Mouse (Mus musculus): ENCODE measurements around the gene Rassf5. TPM values are rescaled to one million over a fixed set of nuclear protein-coding genes. Genes with fewer than 3 reads are reported as not detected.

Rassf5 gene
- polyA plus RNA-seq, 1 experiment from 2014 or later, result 7.1 TPM

GRCm38 (mm10) chr1:131142472-131142871 lies 102.6 kb downstream of the Rassf5 start:
- no peak overlapping the region for H3K4me2 ChIP-seq (ENCODE audit: low read depth, low read length)
- H3K4me3 ChIP-seq (replicated peaks; ENCODE audit: low read length), result no peak overlapping the region
- no peak overlapping the region for H3K9ac ChIP-seq (ENCODE audit: low read length)
- no peak for ATAC-seq (ENCODE audit: insufficient read depth, low FRiP score)
- H3K36me3 ChIP-seq (ENCODE audit: control insufficient read depth, insufficient read depth, low read length), result no peaks in the 10 kb centered on the region
- H3K9me3 ChIP-seq (replicated peaks; ENCODE audit: control insufficient read depth, low read length), result no peaks in the 10 kb centered on the region
- H3K27me3 ChIP-seq (ENCODE audit: control insufficient read depth, insufficient read depth, low read length), result no peaks in the 10 kb centered on the region
- WGBS, result 81% methylated on average over 1 of the region's 1 CpGs
- H3K27ac ChIP-seq (ENCODE audit: low read length), result no peak overlapping the region
- 0 out of 2 replicates have a peak, but pooled peaks cover 5% of the 10 kb centered on the region for H3K4me1 ChIP-seq (ENCODE audit: control insufficient read depth, insufficient read depth, low read length)

GRCm38 (mm10) chr1:131141449-131141848 lies 103.6 kb downstream of the Rassf5 start:
- no peaks in the 10 kb centered on the region for H3K36me3 ChIP-seq (ENCODE audit: control insufficient read depth, insufficient read depth, low read length)
- no peak overlapping the region for H3K27ac ChIP-seq (ENCODE audit: low read length)
- H3K27me3 ChIP-seq (ENCODE audit: control insufficient read depth, insufficient read depth, low read length), result no peaks in the 10 kb centered on the region
- 0 out of 2 replicates have a peak, but pooled peaks cover 5% of the 10 kb centered on the region for H3K4me1 ChIP-seq (ENCODE audit: control insufficient read depth, insufficient read depth, low read length)
- no peak overlapping the region for H3K9ac ChIP-seq (ENCODE audit: low read length)
- no peaks in the 10 kb centered on the region for H3K9me3 ChIP-seq (replicated peaks; ENCODE audit: control insufficient read depth, low read length)
- 41% methylated on average over 2 of the region's 2 CpGs for WGBS
- H3K4me2 ChIP-seq (ENCODE audit: low read depth, low read length), result no peak overlapping the region
- H3K4me3 ChIP-seq (replicated peaks; ENCODE audit: low read length), result no peak overlapping the region
- no peak for ATAC-seq (ENCODE audit: insufficient read depth, low FRiP score)

- H3K4me3 ChIP-seq (replicated peaks; ENCODE audit: low read length), result peak overlapping the region; percentile 86
- H3K9me3 ChIP-seq (replicated peaks; ENCODE audit: control insufficient read depth, low read length), result no peaks in the 10 kb centered on the region
- peak overlapping the region; percentile 97 for H3K27ac ChIP-seq (ENCODE audit: low read length)
- WGBS, result 62% methylated on average over 11 of the region's 11 CpGs
- no peaks in the 10 kb centered on the region for H3K27me3 ChIP-seq (ENCODE audit: control insufficient read depth, insufficient read depth, low read length)
- no peak for ATAC-seq (ENCODE audit: insufficient read depth, low FRiP score)
- H3K9ac ChIP-seq (ENCODE audit: low read length), result peak overlapping the region; percentile 75
- peak overlapping the region; percentile 96 for H3K4me2 ChIP-seq (ENCODE audit: low read depth, low read length)
- H3K4me1 ChIP-seq (ENCODE audit: control insufficient read depth, insufficient read depth, low read length), result 0 out of 2 replicates have a peak, but pooled peaks cover 5% of the 10 kb centered on the region
- no peaks in the 10 kb centered on the region for H3K36me3 ChIP-seq (ENCODE audit: control insufficient read depth, insufficient read depth, low read length)
Measured at GRCm38 (mm10) chr1:131139102-131140095, 105.7 kb downstream of the Rassf5 start.

GRCm38 (mm10) chr1:131138191-131139016 lies 106.7 kb downstream of the Rassf5 start, which contains the start of gene Dyrk3:
Gene Dyrk3, minus strand, starts transcription at chr1:131138340.
- peak within 1 kb of the TSS; percentile 77 for H3K9ac ChIP-seq (ENCODE audit: low read length)
- ATAC-seq (ENCODE audit: insufficient read depth, low FRiP score), result peak; percentile 97
- H3K27me3 ChIP-seq (ENCODE audit: control insufficient read depth, insufficient read depth, low read length), result no peaks in the 10 kb centered on the region
- H3K27ac ChIP-seq (ENCODE audit: low read length), result peak within 1 kb of the TSS; percentile 97
- no peaks in the 10 kb centered on the region for H3K9me3 ChIP-seq (replicated peaks; ENCODE audit: control insufficient read depth, low read length)
- H3K4me3 ChIP-seq (replicated peaks; ENCODE audit: low read length), result peak within 1 kb of the TSS; percentile 86
- 0 out of 2 replicates have a peak, but pooled peaks cover 5% of the 10 kb centered on the region for H3K4me1 ChIP-seq (ENCODE audit: control insufficient read depth, insufficient read depth, low read length)
- WGBS, result 2% methylated on average over 49 of the region's 49 CpGs
- H3K36me3 ChIP-seq (ENCODE audit: control insufficient read depth, insufficient read depth, low read length), result no peaks in the 10 kb centered on the region
- H3K4me2 ChIP-seq (ENCODE audit: low read depth, low read length), result peak within 1 kb of the TSS; percentile 96

GRCm38 (mm10) chr1:131137717-131138118 lies 107.3 kb downstream of the Rassf5 start:
- Histone ChIP-seq H3K4me1 (ENCODE audit: control insufficient read depth, insufficient read depth, low read length) (0 out of 2 replicates have a peak, but pooled peaks cover 5% of the 10 kb centered on the region), H3K27ac (ENCODE audit: low read length) (no peak overlapping the region), H3K4me3 (replicated peaks; ENCODE audit: low read length) (peak overlapping the region; percentile 86), H3K4me2 (ENCODE audit: low read depth, low read length) (peak overlapping the region; percentile 96), H3K9me3 (replicated peaks; ENCODE audit: control insufficient read depth, low read length) (no peaks in the 10 kb centered on the region), H3K27me3 (ENCODE audit: control insufficient read depth, insufficient read depth, low read length) (no peaks in the 10 kb centered on the region), H3K9ac (ENCODE audit: low read length) (peak overlapping the region; percentile 77), H3K36me3 (ENCODE audit: control insufficient read depth, insufficient read depth, low read length) (no peaks in the 10 kb centered on the region)
- WGBS, result under 1% methylated on average over 34 of the region's 36 CpGs
- peak; percentile 61 for ATAC-seq (ENCODE audit: insufficient read depth, low FRiP score)

- 22% methylated on average over 5 of the region's 5 CpGs for WGBS
- peak overlapping the region; percentile 23 for H3K4me2 ChIP-seq (ENCODE audit: low read depth, low read length)
- 0 out of 2 replicates have a peak, but pooled peaks cover 5% of the 10 kb centered on the region for H3K4me1 ChIP-seq (ENCODE audit: control insufficient read depth, insufficient read depth, low read length)
- peak overlapping the region; percentile 86; the same call in 1 of the 2 replicates for H3K4me3 ChIP-seq (replicated peaks; ENCODE audit: low read length)
- H3K9ac ChIP-seq (ENCODE audit: low read length), result no peak overlapping the region
- no peaks in the 10 kb centered on the region for H3K36me3 ChIP-seq (ENCODE audit: control insufficient read depth, insufficient read depth, low read length)
- no peak for ATAC-seq (ENCODE audit: insufficient read depth, low FRiP score)
- no peaks in the 10 kb centered on the region for H3K27me3 ChIP-seq (ENCODE audit: control insufficient read depth, insufficient read depth, low read length)
- no peaks in the 10 kb centered on the region for H3K9me3 ChIP-seq (replicated peaks; ENCODE audit: control insufficient read depth, low read length)
- no peak overlapping the region for H3K27ac ChIP-seq (ENCODE audit: low read length)
Measured at GRCm38 (mm10) chr1:131137111-131137510, 107.9 kb downstream of the Rassf5 start.

GRCm38 (mm10) chr1:131135960-131136629 lies 109.0 kb downstream of the Rassf5 start:
- H3K9me3 ChIP-seq (replicated peaks; ENCODE audit: control insufficient read depth, low read length), result no peaks in the 10 kb centered on the region
- no peak overlapping the region for H3K4me2 ChIP-seq (ENCODE audit: low read depth, low read length)
- H3K36me3 ChIP-seq (ENCODE audit: control insufficient read depth, insufficient read depth, low read length), result no peaks in the 10 kb centered on the region
- H3K4me1 ChIP-seq (ENCODE audit: control insufficient read depth, insufficient read depth, low read length), result 0 out of 2 replicates have a peak, but pooled peaks cover 5% of the 10 kb centered on the region
- H3K9ac ChIP-seq (ENCODE audit: low read length), result 0 out of 2 replicates have a peak overlapping the region, but pooled peaks have one; percentile 5
- WGBS, result 66% methylated on average over 10 of the region's 10 CpGs
- ATAC-seq (ENCODE audit: insufficient read depth, low FRiP score), result no peak
- no peak overlapping the region for H3K27ac ChIP-seq (ENCODE audit: low read length)
- H3K4me3 ChIP-seq (replicated peaks; ENCODE audit: low read length), result no peak overlapping the region
- no peaks in the 10 kb centered on the region for H3K27me3 ChIP-seq (ENCODE audit: control insufficient read depth, insufficient read depth, low read length)

GRCm38 (mm10) chr1:131134942-131135522 lies 110.0 kb downstream of the Rassf5 start:
- ATAC-seq (ENCODE audit: insufficient read depth, low FRiP score), result no peak
- Histone ChIP-seq H3K27me3 (ENCODE audit: control insufficient read depth, insufficient read depth, low read length) (no peaks in the 10 kb centered on the region), H3K9ac (ENCODE audit: low read length) (no peak overlapping the region), H3K4me1 (ENCODE audit: control insufficient read depth, insufficient read depth, low read length) (0 out of 2 replicates have a peak, but pooled peaks cover 5% of the 10 kb centered on the region), H3K36me3 (ENCODE audit: control insufficient read depth, insufficient read depth, low read length) (no peaks in the 10 kb centered on the region), H3K4me3 (replicated peaks; ENCODE audit: low read length) (no peak overlapping the region), H3K9me3 (replicated peaks; ENCODE audit: control insufficient read depth, low read length) (no peaks in the 10 kb centered on the region), H3K27ac (ENCODE audit: low read length) (no peak overlapping the region), H3K4me2 (ENCODE audit: low read depth, low read length) (no peak overlapping the region)
- WGBS, result 65% methylated on average over 8 of the region's 8 CpGs

All from stomach, embryonic 16.5 days (tissue).